19 mouse cellular contexts compared by ENCODE assay signal in genomic region chr1:176951836-176952235, GRCm38 (mm10).
DNase-seq lines count a peak whose midpoint lies in the region; ATAC-seq lines count a peak whose summit lies in the region.
"Had no signal": no experiment of that assay in that cellular context is flagged by ENCODE, and none has a peak within 500 bp of the region (broad histone marks: within the 10 kb centered on the region; RNA-seq: fewer than 3 reads in every experiment).

No protein-coding gene starts in this region.

- H3K9me3 ChIP-seq in hindbrain, embryonic 13.5 days, result no peaks in the 10 kb centered on the region
- H3K9me3 ChIP-seq in hindbrain, embryonic 10.5 days, result no peaks in the 10 kb centered on the region
- H3K9me3 ChIP-seq in neural tube, embryonic 11.5 days (ENCODE audit: control insufficient read depth, low read length), result no peaks in the 10 kb centered on the region
- H3K9me3 ChIP-seq in forebrain, embryonic 15.5 days, result no peaks in the 10 kb centered on the region
- H3K9me3 ChIP-seq in neural tube, embryonic 15.5 days (replicated peaks), result no peaks in the 10 kb centered on the region
- H3K9me3 ChIP-seq: kidney, embryonic 15.5 days; lung, embryonic 15.5 days had no signal

- H3K9ac ChIP-seq in hindbrain, embryonic 13.5 days, result no peak overlapping the region
- no peak overlapping the region for H3K9ac ChIP-seq in neural tube, embryonic 11.5 days (ENCODE audit: low read length)
- peak overlapping the region; percentile 30 for H3K9ac ChIP-seq in forebrain, embryonic 15.5 days (replicated peaks)
- no peak overlapping the region for H3K9ac ChIP-seq in neural tube, embryonic 15.5 days (replicated peaks)
- H3K9ac ChIP-seq: kidney, embryonic 15.5 days; lung, embryonic 15.5 days had no signal

- H3K27ac ChIP-seq in hindbrain, embryonic 13.5 days, result no peak overlapping the region
- H3K27ac ChIP-seq in hindbrain, embryonic 10.5 days, result no peak overlapping the region
- no peak overlapping the region for H3K27ac ChIP-seq in neural tube, embryonic 11.5 days (ENCODE audit: low read depth, low read length)
- H3K27ac ChIP-seq in forebrain, embryonic 15.5 days (replicated peaks), result peak overlapping the region; percentile 96
- no peak overlapping the region for H3K27ac ChIP-seq in neural tube, embryonic 15.5 days (replicated peaks)
- H3K27ac ChIP-seq: kidney, embryonic 15.5 days; lung, embryonic 15.5 days; stomach, postnatal 0 days had no signal

- peak; percentile 52 for ATAC-seq in hindbrain, embryonic 13.5 days (ENCODE audit: low FRiP score)
- 0 out of 2 replicates have a peak, but pooled peaks have one; percentile 30 for ATAC-seq in neural tube, embryonic 11.5 days (ENCODE audit: insufficient read depth, low FRiP score, low TSS enrichment)
- no peak for ATAC-seq in forebrain, embryonic 15.5 days (replicated peaks)
- peak; percentile 63 for ATAC-seq in neural tube, embryonic 15.5 days (ENCODE audit: low FRiP score)
- ATAC-seq in megakaryocyte progenitor cell, adult 5-6 weeks (replicated peaks; ENCODE audit: poor library complexity), result no peak
- ATAC-seq: inflammation-experienced regulatory T-cells, adult 6 months had no signal

- WGBS in hindbrain, embryonic 13.5 days, result 28% methylated on average over 7 of the region's 7 CpGs
- WGBS in hindbrain, embryonic 10.5 days, result 59% methylated on average over 7 of the region's 7 CpGs
- WGBS in neural tube, embryonic 11.5 days, result 61% methylated on average over 7 of the region's 7 CpGs
- WGBS in forebrain, embryonic 15.5 days, result 18% methylated on average over 7 of the region's 7 CpGs
- WGBS in neural tube, embryonic 15.5 days, result 31% methylated on average over 7 of the region's 7 CpGs

- H3K36me3 ChIP-seq in hindbrain, embryonic 13.5 days, result peaks cover 6% of the 10 kb centered on the region
- H3K36me3 ChIP-seq in hindbrain, embryonic 10.5 days, result peaks cover 5% of the 10 kb centered on the region
- no peaks in the 10 kb centered on the region for H3K36me3 ChIP-seq in neural tube, embryonic 11.5 days (ENCODE audit: control insufficient read depth, insufficient read depth, low read length)
- no peaks in the 10 kb centered on the region for H3K36me3 ChIP-seq in forebrain, embryonic 15.5 days
- 0 out of 2 replicates have a peak, but pooled peaks cover under 1% of the 10 kb centered on the region for H3K36me3 ChIP-seq in neural tube, embryonic 15.5 days
- H3K36me3 ChIP-seq: kidney, embryonic 15.5 days; lung, embryonic 15.5 days had no signal

- H3K4me1 ChIP-seq in hindbrain, embryonic 13.5 days (replicated peaks), result peaks cover 24% of the 10 kb centered on the region
- peaks cover 15% of the 10 kb centered on the region for H3K4me1 ChIP-seq in hindbrain, embryonic 10.5 days (replicated peaks)
- 0 out of 2 replicates have a peak, but pooled peaks cover 3% of the 10 kb centered on the region for H3K4me1 ChIP-seq in neural tube, embryonic 11.5 days (ENCODE audit: control insufficient read depth, insufficient read depth, low read length)
- H3K4me1 ChIP-seq in forebrain, embryonic 15.5 days, result peaks cover 49% of the 10 kb centered on the region
- peaks cover 6% of the 10 kb centered on the region for H3K4me1 ChIP-seq in neural tube, embryonic 15.5 days
- H3K4me1 ChIP-seq: kidney, embryonic 15.5 days; lung, embryonic 15.5 days had no signal

- no peak overlapping the region for H3K4me2 ChIP-seq in hindbrain, embryonic 13.5 days
- no peak overlapping the region for H3K4me2 ChIP-seq in neural tube, embryonic 11.5 days (ENCODE audit: low read depth)
- H3K4me2 ChIP-seq in forebrain, embryonic 15.5 days (replicated peaks), result no peak overlapping the region
- no peak overlapping the region for H3K4me2 ChIP-seq in neural tube, embryonic 15.5 days
- H3K4me2 ChIP-seq: kidney, embryonic 15.5 days; lung, embryonic 15.5 days had no signal

- 0 out of 2 replicates have a peak, but pooled peaks cover 2% of the 10 kb centered on the region for H3K27me3 ChIP-seq in hindbrain, embryonic 13.5 days
- H3K27me3 ChIP-seq in hindbrain, embryonic 10.5 days (ENCODE audit: insufficient read depth, poor library complexity, severe bottlenecking), result no peaks in the 10 kb centered on the region
- H3K27me3 ChIP-seq in neural tube, embryonic 11.5 days (ENCODE audit: control insufficient read depth, insufficient read depth, low read length), result no peaks in the 10 kb centered on the region
- no peaks in the 10 kb centered on the region for H3K27me3 ChIP-seq in forebrain, embryonic 15.5 days
- H3K27me3 ChIP-seq in neural tube, embryonic 15.5 days (replicated peaks), result peaks cover 3% of the 10 kb centered on the region; the same call in 1 of the 2 replicates
- H3K27me3 ChIP-seq: kidney, embryonic 15.5 days; lung, embryonic 15.5 days had no signal

- no peak overlapping the region for H3K4me3 ChIP-seq in hindbrain, embryonic 13.5 days
- no peak overlapping the region for H3K4me3 ChIP-seq in hindbrain, embryonic 10.5 days
- no peak overlapping the region for H3K4me3 ChIP-seq in neural tube, embryonic 11.5 days (ENCODE audit: low read depth, low read length)
- no peak overlapping the region for H3K4me3 ChIP-seq in forebrain, embryonic 15.5 days
- H3K4me3 ChIP-seq in neural tube, embryonic 15.5 days (replicated peaks), result no peak overlapping the region
- H3K4me3 ChIP-seq: kidney, embryonic 15.5 days; lung, embryonic 15.5 days had no signal

- DNase-seq in hindbrain, embryonic 10.5 days (ENCODE audit: low spot score), result no peak
- no peak for DNase-seq in neural tube, embryonic 11.5 days (ENCODE audit: low spot score)
- DNase-seq in neural tube, embryonic 10.5 days (ENCODE audit: extremely low spot score, low spot score), result no peak
- DNase-seq: adrenal gland, adult 8-10 months; B cell, adult 2 months; cerebellum, adult 18-20 months; gastrocnemius, postnatal 36 days; layer of hippocampus, postnatal 36 days; left cerebral cortex, postnatal 4 days; right cerebral cortex, postnatal 25 days; thymus, postnatal 4 days had no signal

Comparison
In these comparisons a context has a peak if more than half of its experiments do, and no peak if none do; other contexts are left out.
1. ATAC-seq: peak in hindbrain, embryonic 13.5 days (single experiment), neural tube, embryonic 11.5 days (single experiment) and neural tube, embryonic 15.5 days (single experiment); none in forebrain, embryonic 15.5 days (single experiment) and megakaryocyte progenitor cell, adult 5-6 weeks (single experiment).